Mouse (Mus musculus): ENCODE results near the gene Pacsin2. TPM values are rescaled to one million over a fixed set of nuclear protein-coding genes. Genes with fewer than 3 reads are reported as not detected.

Gene Pacsin2
- total and polyA plus RNA-seq, 2 experiments: 29.1 to 34.0 TPM

DNA sequence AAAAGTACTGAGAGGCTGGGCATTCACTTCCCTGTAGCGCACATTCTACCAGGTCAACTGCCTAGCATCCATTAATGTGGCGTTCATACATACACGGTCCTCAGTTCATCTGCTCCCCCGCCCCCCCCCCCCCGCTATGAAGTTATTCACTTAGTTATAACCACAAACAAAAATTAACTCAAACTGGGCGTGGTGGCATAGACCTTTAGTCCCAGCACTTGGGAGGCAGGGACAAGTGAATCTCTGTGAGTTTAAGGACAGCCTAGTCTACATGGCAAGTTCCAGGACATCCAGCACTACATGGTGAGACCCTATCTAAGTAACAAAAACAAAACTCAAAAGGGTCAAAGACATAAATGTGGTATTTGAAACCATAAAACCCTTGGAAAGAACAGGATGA lies 125.5 kb downstream of the Pacsin2 start:
- Histone ChIP-seq H3K79me2 (ENCODE audit: control insufficient read depth, insufficient read depth, low read length) (no peaks in the 10 kb centered on the region), H3K4me1 (ENCODE audit: control insufficient read depth, insufficient read depth, low read length) (no peaks in the 10 kb centered on the region), H3K27me3 (ENCODE audit: control insufficient read depth, insufficient read depth, low read length) (no peaks in the 10 kb centered on the region), H3K36me3 (ENCODE audit: control insufficient read depth, insufficient read depth, low read length) (peaks cover 13% of the 10 kb centered on the region; the same call in 1 of the 2 replicates), H3K9ac (ENCODE audit: low read depth, low read length) (no peak overlapping the region), H3K4me3 (ENCODE audit: insufficient read depth, low read depth, low read length) (no peak overlapping the region), H3K27ac (replicated peaks; ENCODE audit: insufficient read depth, low read depth, low read length) (no peak overlapping the region)
- TF ChIP-seq POLR2A (IDR thresholded peaks at IDR 0.05; ENCODE audit: extremely low read depth, insufficient read depth, low read length) (no peak), CTCF (IDR thresholded peaks at IDR 0.05; ENCODE audit: low read depth, low read length) (no peak)
- WGBS: 93% methylated on average over 6 of the region's 6 CpGs
- DNase-seq (ENCODE audit: extremely low read depth, low read depth, low spot score): no peak

GRCm38 (mm10) chr15:83337903-83338870 lies 126.2 kb downstream of the Pacsin2 start:
- Histone ChIP-seq H3K79me2 (ENCODE audit: control insufficient read depth, insufficient read depth, low read length) (no peaks in the 10 kb centered on the region), H3K27me3 (ENCODE audit: control insufficient read depth, insufficient read depth, low read length) (no peaks in the 10 kb centered on the region), H3K9ac (ENCODE audit: low read depth, low read length) (no peak overlapping the region), H3K27ac (replicated peaks; ENCODE audit: insufficient read depth, low read depth, low read length) (no peak overlapping the region), H3K4me1 (ENCODE audit: control insufficient read depth, insufficient read depth, low read length) (no peaks in the 10 kb centered on the region), H3K36me3 (ENCODE audit: control insufficient read depth, insufficient read depth, low read length) (peaks cover 13% of the 10 kb centered on the region; the same call in 1 of the 2 replicates), H3K4me3 (ENCODE audit: insufficient read depth, low read depth, low read length) (no peak overlapping the region)
- TF ChIP-seq CTCF (IDR thresholded peaks at IDR 0.05; ENCODE audit: low read depth, low read length) (no peak), POLR2A (IDR thresholded peaks at IDR 0.05; ENCODE audit: extremely low read depth, insufficient read depth, low read length) (no peak)
- no peak for DNase-seq (ENCODE audit: extremely low read depth, low read depth, low spot score)
- WGBS: 88% methylated on average over 8 of the region's 8 CpGs

DNA sequence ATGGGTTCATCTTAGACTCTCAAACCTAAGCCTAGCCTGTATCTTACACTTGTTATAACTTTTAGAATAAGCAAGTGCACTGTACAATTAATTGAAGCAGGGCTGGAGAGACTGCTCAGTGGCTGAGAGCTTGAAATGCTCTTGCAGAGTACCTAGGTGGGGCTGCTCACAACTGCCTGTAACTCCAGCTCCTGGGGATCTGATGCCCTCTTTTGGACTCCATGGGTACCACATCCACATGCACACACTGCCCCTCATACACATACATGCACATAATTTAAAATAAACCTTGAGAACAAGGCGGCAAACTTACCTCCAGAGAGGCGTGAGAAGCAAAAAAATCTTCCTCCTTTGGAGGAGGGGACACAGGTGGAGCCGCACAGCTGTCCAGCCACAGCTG lies 132.0 kb downstream of the Pacsin2 start:
- Histone ChIP-seq H3K36me3 (ENCODE audit: control insufficient read depth, insufficient read depth, low read length) (peaks cover 14% of the 10 kb centered on the region; the same call in 1 of the 2 replicates), H3K27me3 (ENCODE audit: control insufficient read depth, insufficient read depth, low read length) (no peaks in the 10 kb centered on the region), H3K4me1 (ENCODE audit: control insufficient read depth, insufficient read depth, low read length) (no peaks in the 10 kb centered on the region), H3K27ac (replicated peaks; ENCODE audit: insufficient read depth, low read depth, low read length) (no peak overlapping the region), H3K79me2 (ENCODE audit: control insufficient read depth, insufficient read depth, low read length) (no peaks in the 10 kb centered on the region), H3K4me3 (ENCODE audit: insufficient read depth, low read depth, low read length) (no peak overlapping the region), H3K9ac (ENCODE audit: low read depth, low read length) (no peak overlapping the region)
- DNase-seq (ENCODE audit: extremely low read depth, low read depth, low spot score): no peak
- 94% methylated on average over 3 of the region's 3 CpGs for WGBS
- TF ChIP-seq POLR2A (IDR thresholded peaks at IDR 0.05; ENCODE audit: extremely low read depth, insufficient read depth, low read length) (no peak), CTCF (IDR thresholded peaks at IDR 0.05; ENCODE audit: low read depth, low read length) (peak; percentile 38)

DNA sequence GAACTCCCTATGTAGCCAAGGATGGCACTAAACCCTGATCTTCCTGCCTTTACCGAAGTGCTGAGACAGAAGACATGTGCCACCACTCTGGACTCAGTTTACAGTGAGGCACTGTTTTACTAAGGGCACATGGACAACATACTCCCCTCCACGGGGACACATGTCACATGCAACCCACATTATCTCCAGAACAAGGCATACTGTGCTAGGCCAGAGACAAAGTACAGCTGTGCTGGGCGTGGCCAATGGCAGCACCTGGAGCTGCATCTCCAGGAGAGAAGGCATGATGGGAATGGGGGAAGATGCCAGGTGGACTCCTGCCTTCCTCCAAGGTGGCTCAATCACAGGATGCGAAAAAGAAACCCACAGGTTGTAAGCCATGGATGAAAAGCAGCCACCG lies 135.5 kb downstream of the Pacsin2 start:
- peaks cover 11% of the 10 kb centered on the region; the same call in 1 of the 2 replicates for H3K36me3 ChIP-seq (ENCODE audit: control insufficient read depth, insufficient read depth, low read length)
- H3K4me1 ChIP-seq (ENCODE audit: control insufficient read depth, insufficient read depth, low read length): no peaks in the 10 kb centered on the region
- H3K9ac ChIP-seq (ENCODE audit: low read depth, low read length): no peak overlapping the region
- no peaks in the 10 kb centered on the region for H3K79me2 ChIP-seq (ENCODE audit: control insufficient read depth, insufficient read depth, low read length)
- WGBS: 86% methylated on average over 5 of the region's 5 CpGs
- no peak for TF ChIP-seq CTCF (IDR thresholded peaks at IDR 0.05; ENCODE audit: low read depth, low read length)
- no peak for TF ChIP-seq POLR2A (IDR thresholded peaks at IDR 0.05; ENCODE audit: extremely low read depth, insufficient read depth, low read length)
- no peak for DNase-seq (ENCODE audit: extremely low read depth, low read depth, low spot score)
- H3K4me3 ChIP-seq (ENCODE audit: insufficient read depth, low read depth, low read length): no peak overlapping the region
- H3K27me3 ChIP-seq (ENCODE audit: control insufficient read depth, insufficient read depth, low read length): no peaks in the 10 kb centered on the region
- no peak overlapping the region for H3K27ac ChIP-seq (replicated peaks; ENCODE audit: insufficient read depth, low read depth, low read length)

Other genes with a start within 250 kb of the Pacsin2 start
- 0.28 and 0.54 TPM in 2 replicates for gene A4galt, start 212.8 kb downstream of the Pacsin2 start, total RNA-seq (2014; rRNA removed)
- 0.46 and 0.54 TPM in 2 replicates for gene A4galt, start 212.8 kb downstream of the Pacsin2 start, polyA plus RNA-seq (2012; rRNA removed)
- 4.7 and 6.8 TPM in 2 replicates for gene Arfgap3, start 114.4 kb downstream of the Pacsin2 start, total RNA-seq (2014; rRNA removed)
- 5.7 and 9.0 TPM in 2 replicates for gene Arfgap3, start 114.4 kb downstream of the Pacsin2 start, polyA plus RNA-seq (2012; rRNA removed)
- 1.0 and 1.3 TPM in 2 replicates for gene Ttll1, start 46.3 kb upstream of the Pacsin2 start, total RNA-seq (2014; rRNA removed)
- gene Ttll1, start 46.3 kb upstream of the Pacsin2 start, polyA plus RNA-seq (2012; rRNA removed): 2.1 and 2.2 TPM in 2 replicates
- gene Bik, start 62.3 kb upstream of the Pacsin2 start, total RNA-seq (2014; rRNA removed): 7.0 and 9.3 TPM in 2 replicates
- 6.3 and 7.8 TPM in 2 replicates for gene Bik, start 62.3 kb upstream of the Pacsin2 start, polyA plus RNA-seq (2012; rRNA removed)
- gene Tspo, start 99.0 kb upstream of the Pacsin2 start, total RNA-seq (2014; rRNA removed): 99.9 and 123 TPM in 2 replicates
- 206 and 283 TPM in 2 replicates for gene Tspo, start 99.0 kb upstream of the Pacsin2 start, polyA plus RNA-seq (2012; rRNA removed)
- gene Mcat, start 99.2 kb upstream of the Pacsin2 start, total RNA-seq (2014; rRNA removed): 25.9 and 27.9 TPM in 2 replicates
- gene Mcat, start 99.2 kb upstream of the Pacsin2 start, polyA plus RNA-seq (2012; rRNA removed): 29.3 and 30.7 TPM in 2 replicates
- 4.9 and 6.5 TPM in 2 replicates for gene Ttll12, start 130.6 kb upstream of the Pacsin2 start, total RNA-seq (2014; rRNA removed)
- 11.2 and 11.8 TPM in 2 replicates for gene Ttll12, start 130.6 kb upstream of the Pacsin2 start, polyA plus RNA-seq (2012; rRNA removed)